Mouse (Mus musculus): ENCODE results near the gene Nup214. TPM values are rescaled to one million over a fixed set of nuclear protein-coding genes. Genes with fewer than 3 reads are reported as not detected.
"Not testable (repeated sequence)": the region's sequence is repeated elsewhere in the genome, so short reads cannot be mapped to it uniquely, and the experiment has no call there.

Nup214 gene
- total RNA-seq, 2 experiments from 2014 or later = 18.6 to 21.4 TPM

DNA sequence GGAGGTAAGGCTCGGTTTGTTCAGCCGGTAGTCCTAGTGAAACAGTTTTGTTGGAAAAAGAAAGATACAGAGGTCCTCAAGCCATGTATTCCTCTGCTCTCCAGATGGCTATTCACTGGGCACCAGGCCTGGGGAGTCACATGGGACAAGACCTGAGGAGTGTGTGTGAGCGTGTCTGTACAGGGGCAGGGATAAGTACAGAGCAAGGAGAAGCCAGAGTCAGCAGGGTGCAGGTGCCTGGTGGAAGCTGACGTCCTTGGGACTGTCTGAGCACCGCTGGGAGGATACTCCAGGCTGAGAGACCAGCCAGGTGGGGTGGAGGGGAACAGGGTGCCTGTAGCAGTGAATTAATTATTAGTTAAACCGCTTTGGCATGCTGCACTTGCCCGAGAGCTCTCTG, 10.7 kb upstream of the Nup214 start:
- DNase-seq = no peak

DNA sequence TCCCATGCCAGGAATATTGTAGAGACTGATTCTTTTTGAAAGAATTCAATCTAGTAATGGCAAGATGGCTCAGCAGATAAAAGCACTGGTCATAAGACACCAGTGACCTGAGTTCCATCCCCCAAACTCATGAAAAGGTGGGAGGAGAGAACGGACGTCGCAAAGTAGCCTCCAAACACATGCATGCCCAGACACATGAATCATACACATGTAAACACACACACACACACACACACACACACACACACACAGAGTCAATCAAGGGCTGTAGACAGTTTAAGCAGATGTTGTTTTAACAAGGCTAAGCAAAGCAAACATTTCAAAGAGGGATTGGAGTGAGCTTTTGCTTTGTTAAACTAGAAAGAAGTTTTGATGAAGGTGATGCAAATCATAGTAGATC, 10.0 kb upstream of the Nup214 start:
- no peak for DNase-seq

GRCm38 (mm10) chr2:31965110-31965509, 9.1 kb upstream of the Nup214 start:
- DNase-seq = no peak

DNA sequence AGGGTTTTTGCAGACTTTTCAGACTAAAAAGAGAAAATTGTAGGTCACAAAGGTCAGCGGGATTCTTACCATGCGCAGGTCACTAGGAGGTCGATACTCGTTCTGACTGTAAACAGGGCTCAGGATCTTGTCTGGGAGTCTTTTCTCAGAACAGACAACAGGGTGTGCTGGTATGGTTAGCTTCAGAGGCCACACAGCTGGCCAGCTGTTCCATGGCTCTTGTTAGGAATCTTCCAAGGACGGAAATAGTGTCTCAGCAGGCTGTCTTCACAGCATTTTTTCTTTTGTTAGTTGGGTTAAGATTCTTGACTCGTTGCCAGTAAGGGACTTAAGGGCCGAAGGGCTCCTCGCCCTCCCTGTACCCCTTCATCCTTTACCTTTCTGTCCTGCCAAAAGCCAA, 7.4 kb upstream of the Nup214 start:
- DNase-seq = no peak

- DNase-seq = no peak
Observed at GRCm38 (mm10) chr2:31972589-31972988, 1.6 kb upstream of the Nup214 start.

DNA sequence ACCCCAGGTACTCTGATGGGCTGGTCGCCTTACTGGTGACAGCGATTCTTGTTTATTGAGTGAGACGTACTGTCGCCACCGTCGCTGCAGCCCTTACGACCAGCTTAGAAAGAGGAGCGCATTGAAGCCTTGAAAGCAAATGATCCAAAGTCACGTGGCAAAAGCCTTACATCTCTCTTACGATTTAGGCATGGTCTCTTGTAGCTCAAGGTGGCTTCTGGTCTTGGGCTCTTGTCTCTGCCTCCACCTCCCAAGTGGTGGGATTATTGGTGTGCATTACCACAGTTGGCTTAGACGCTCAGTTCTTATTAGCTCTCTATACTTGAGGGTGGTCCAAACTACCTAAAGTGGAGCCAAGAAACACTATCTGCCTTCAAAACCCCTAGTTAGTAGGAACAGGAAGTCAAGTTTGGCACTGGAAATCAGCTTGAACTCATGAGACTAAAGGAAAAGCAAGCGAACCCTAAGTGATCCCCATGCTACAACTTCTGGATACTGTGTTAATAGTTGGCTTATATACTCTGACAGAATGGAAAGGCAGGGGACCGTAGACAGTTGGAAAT, 654 bp downstream of the Nup214 start:
- DNase-seq = no peak

- no peak for DNase-seq
Observed at GRCm38 (mm10) chr2:31987774-31988173, 13.5 kb downstream of the Nup214 start.

DNA sequence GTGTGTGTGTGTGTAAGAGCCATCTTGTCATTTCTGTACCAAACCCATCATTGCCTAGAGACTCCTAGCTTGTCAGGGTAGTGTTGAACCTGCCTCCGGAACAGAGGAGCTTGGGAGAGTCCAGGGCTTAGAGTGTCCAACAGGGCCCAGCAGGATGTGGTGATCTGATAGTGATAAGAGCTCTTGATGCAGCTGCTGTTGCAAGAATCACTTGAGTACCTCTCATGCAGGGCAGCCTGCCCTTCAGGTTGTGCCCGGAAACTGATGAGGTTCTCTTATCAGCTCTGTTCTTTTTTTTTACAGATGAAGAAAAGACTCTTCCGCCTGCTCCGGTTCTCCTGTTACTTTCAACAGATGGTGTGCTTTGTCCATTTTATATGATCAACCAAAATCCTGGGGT, 16.7 kb downstream of the Nup214 start:
- DNase-seq = no peak

DNA sequence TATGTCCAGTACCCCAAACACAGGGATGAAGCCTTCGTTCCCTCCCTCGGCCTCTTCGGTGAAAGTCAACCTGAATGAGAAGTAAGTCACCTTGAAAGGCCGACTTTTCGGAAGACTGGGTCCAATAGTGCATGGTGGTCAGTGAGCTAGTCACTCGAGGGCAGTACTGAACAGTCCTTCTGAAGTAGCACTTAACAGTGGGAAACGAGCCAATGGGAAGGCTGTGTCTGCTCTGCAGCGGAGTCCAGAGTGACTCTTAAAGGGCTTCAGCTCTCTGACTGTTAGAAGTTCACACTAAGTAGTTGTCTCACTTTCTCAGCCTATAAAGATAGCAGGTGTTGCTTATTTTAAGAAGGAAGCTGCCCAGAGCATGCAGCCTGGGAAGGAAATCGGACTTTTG, 20.7 kb downstream of the Nup214 start:
- DNase-seq = no peak

DNA sequence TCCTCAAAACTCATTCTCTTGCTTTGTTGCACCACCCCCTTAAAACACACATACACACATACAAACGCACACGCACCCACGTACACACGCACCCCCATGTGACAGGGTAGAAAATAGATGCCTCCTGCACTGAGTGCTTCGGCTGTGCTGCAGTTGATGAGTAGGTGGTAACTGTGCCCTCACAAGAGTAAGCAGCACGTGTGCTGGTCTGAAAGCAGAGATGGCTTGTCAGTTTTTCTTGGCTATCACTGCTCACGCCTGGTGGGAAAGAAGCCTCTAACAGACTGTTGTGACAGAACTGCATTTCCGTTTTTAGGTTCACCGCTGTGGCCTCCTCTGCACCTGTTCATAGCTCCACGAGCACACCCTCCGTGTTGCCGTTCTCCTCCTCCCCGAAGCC, 21.8 kb downstream of the Nup214 start:
- no peak for DNase-seq

- no peak for DNase-seq
Observed at GRCm38 (mm10) chr2:31997539-31997938, 23.3 kb downstream of the Nup214 start.

- DNase-seq = no peak
Observed at GRCm38 (mm10) chr2:31998443-31998842, 24.2 kb downstream of the Nup214 start.

GRCm38 (mm10) chr2:32008311-32008710, 34.1 kb downstream of the Nup214 start:
- DNase-seq = no peak

- no peak for DNase-seq
Observed at GRCm38 (mm10) chr2:32008716-32009115, 34.5 kb downstream of the Nup214 start.

DNA sequence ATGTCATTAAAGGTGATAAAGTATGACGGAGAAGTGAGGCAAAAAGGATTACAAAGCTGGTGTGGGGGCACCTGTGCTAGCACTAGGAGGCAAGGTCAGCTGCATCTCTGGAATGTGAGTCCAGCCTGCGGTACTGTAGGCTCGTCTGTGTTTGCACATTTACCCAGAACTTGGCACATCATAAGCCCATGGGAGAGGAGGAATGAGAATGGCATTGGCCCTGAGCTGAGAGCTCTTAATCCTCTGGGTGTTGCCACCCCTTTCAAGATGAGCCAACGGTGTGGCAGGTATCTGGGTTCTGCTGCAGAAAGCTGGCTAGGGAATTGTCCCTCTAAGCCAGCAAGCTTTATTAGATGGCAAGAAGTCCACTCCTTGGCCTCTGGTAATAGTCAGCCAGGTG, 45.5 kb downstream of the Nup214 start:
- DNase-seq = peak; percentile 48

DNA sequence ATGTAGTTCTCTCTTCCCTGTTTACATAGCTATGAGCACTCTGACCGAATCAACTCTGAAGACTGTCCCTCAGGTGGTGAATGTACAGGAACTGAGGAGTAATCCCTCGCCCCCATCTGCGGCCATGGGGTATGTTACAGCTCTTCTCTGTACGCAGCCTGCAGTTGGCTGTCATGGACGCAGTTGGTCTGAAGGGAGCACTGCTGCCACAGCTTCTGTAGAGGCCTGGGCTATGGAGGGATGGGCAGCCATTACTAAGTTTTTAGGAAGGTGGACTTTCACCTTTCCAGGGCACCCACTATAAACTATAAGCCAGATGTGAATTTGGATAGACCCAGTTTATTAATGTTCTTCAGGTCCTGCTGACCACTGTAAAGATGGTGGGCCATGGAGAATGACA, 46.0 kb downstream of the Nup214 start:
- DNase-seq = no peak

DNA sequence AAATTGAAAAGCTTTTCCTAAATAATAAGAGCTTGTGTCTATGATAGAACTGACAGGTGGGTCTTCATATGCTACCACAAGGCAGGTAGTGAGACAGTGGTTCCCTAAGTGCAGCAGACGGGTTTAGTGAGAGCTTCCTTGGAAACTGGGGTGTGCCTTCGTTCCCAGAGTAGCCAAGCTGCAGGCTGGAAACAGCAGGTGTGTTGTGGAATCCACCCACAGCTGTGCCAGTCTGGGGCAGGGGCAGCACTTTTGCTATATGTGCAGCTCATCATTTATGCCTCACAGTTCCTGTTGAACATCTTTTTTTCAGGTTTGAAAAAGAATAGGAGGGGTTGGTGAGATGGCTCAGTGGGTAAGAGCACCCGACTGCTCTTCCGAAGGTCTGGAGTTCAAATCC, 50.1 kb downstream of the Nup214 start:
- DNase-seq = no peak

DNA sequence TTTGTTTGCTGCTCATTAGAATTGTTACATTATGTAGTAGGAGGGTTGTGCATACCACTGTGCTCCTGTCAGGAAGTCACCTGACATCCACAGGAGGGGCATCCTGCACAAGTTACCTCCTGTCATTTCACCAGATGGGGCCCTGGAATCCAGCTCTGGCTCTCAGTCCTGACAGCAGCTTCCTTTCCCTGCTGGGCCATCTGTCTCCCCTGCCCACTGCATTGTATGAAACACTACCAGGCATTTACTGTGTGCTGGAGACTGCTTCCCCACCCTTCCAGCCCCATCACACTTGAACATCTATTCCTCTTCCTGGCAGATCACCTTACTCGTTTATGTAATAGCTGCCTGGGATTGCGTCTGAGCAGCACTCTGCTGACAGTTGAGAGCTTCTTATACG, 55.4 kb downstream of the Nup214 start:
- no peak for DNase-seq

- peak; percentile 79 for DNase-seq
Observed at GRCm38 (mm10) chr2:32033436-32033835, 59.2 kb downstream of the Nup214 start.

DNA sequence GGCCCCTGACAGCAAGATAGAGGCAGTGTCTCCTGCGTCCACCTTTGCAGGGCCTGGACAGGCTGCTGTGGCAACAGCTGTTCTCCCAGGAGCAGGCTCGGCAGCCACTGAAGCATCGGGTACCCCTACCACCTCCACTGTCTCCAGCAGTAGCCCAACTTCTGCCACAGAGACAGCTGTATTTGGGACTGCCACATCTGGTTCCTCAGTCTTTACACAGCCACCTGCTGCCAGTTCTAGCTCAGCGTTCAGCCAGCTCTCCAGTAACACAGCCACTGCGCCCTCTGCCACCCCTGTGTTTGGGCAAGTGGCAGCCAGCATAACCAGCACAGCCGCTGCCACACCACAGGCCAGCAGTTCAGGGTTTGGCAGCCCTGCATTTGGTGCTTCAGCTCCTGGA, 60.0 kb downstream of the Nup214 start:
- no peak for DNase-seq

- DNase-seq = no peak
Observed at GRCm38 (mm10) chr2:32037279-32037858, 63.1 kb downstream of the Nup214 start.

DNA sequence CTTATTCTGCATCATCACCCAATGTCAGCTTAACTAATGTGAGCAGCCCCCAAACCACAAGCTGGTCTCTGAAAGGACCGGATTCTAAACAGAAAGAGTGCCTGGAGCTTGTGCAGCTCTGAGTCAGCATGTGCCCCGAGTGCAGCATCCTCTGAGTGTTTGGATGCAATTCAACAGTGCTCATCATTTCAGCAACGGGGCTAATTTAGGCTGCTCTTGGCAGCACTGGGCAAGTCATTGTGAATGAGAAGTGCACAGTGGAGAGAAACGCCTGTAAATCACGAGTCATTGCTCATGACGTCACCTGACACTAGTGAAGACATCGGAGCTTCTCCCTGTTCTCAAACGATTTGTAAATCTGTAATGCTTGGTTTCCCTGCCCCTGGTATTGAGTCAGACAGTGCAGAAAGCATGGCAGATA, 64.4 kb downstream of the Nup214 start:
- DNase-seq = peak; percentile 55

- DNase-seq = not testable (repeated sequence)
Observed at GRCm38 (mm10) chr2:32040646-32041045, 66.4 kb downstream of the Nup214 start.

DNA sequence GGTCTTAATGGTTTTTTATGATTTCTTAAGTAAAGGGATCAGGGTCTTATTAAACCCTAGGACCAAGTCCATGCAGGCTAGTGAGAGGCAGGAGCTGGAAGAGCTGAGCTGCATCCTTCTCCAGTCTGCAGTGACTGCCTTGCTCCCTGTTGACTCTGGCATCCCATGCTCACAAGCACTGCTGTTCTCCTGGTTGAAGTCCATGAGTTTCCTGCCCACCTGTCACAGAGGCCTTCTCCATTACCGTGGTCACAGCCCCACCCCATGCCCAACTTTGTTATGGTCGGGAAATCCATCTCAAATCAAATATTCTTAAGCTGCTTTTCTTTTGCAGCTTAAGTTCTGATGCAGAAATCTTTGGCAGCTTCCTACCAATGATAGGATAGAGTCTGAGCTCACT, 66.9 kb downstream of the Nup214 start:
- no peak for DNase-seq

DNA sequence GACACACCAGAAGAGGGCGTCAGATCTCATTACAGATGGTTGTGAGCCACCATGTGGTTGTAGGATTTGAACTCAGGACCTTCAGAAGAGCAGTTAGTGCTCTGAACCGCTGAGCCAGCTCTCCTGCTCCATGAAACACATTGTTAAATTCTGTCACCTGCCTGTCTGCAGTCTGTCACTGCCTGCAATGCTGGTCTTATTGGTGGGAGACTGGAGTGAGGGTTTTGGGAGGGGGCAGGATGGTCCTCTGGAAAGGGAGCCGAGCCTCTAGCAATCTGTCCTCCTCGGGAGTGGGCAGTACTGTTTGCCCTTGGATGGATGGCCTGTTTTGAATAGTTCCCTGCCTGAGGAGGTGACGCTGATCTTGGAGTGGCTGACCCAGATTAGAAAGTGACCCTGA, 69.6 kb downstream of the Nup214 start:
- DNase-seq = no peak
